Mouse (Mus musculus) left cerebral cortex, adult 9 months (tissue): ENCODE measurements around the gene Cmss1.
A peak's percentile ranks its signal among the peaks of the same experiment; 100 is the strongest.

ENCODE experiments used
- DNase-seq, 2 experiments: peaks; one replicate each; pipeline ENCODE4 v3.0.0; 2022; ENCODE audit warnings: low spot score in 2 of 2

The Cmss1 gene

DNA sequence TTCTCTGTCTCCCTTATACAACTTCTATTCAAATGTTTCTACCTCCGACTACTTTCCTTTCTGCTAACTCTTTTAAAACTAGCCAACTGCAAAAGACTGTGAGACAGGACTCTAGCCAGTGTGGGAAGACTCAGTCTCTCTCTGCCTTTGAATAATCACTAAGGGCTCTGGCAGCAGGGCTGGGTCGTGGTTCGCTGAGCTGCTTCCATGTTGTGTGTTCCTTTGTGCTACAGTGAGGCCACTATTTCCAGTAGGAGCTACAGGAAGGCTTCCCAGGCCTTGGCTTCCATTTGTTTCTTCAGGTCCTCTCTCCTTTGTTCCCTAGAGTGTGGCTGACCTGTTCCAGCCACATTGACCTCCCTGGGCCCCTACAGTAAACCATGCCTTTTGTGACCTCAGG, 260.4 kb downstream of the Cmss1 start:
- DNase-seq: no peak

DNA sequence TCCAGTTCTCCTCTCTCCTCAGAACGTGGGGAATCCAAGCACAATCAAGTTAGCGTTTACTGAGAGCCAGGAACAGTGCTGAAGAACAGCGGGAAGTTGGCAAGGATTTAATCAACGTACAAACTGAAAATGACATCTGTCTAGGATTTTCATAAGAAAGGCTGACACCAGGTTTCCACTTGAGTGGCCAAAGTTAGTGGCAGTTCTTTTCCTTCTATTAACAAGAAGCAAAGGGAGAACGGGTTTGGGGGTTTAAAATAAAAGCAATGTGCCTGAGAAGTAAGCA, 266.1 kb downstream of the Cmss1 start:
- DNase-seq: no peak

DNA sequence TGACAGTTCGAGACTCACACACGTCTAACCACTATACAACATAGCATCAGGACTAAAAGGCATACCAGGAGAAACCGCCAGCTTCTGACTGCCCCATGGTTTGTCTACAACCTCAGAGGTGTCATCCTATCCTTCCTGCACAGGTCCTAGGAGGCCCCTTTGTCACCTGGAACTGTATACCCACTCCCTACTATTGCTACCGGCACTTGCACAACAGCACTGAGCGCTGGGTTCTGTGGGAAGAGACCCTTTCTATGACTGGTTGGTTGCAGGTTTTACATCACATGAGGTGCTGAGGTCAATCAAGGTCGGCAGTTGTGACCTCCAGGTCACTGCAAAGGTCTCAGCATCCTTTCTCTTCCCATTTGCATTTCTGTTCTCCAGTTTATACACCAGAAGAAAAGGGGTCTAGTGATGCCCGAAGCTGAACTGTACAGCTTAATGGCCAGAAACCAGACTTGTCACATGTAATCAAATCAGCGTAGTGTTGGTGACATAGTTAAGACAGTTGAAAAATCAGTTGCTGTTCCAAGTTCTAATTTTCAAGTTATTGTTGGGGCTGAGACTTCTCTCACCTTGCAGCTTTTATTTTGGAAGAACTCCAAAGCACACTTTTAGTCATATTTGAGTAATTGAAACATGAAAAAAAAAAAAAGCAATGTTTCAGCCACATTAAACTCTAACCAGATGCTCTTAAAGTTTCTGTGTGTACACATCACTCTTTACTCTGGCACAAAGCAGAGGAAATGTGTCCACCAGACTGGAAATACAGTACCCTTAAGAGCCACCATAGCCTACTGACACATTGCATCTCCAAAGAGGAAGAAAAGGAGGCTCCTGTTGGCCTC, 266.7 kb downstream of the Cmss1 start:
- no peak for DNase-seq

DNA sequence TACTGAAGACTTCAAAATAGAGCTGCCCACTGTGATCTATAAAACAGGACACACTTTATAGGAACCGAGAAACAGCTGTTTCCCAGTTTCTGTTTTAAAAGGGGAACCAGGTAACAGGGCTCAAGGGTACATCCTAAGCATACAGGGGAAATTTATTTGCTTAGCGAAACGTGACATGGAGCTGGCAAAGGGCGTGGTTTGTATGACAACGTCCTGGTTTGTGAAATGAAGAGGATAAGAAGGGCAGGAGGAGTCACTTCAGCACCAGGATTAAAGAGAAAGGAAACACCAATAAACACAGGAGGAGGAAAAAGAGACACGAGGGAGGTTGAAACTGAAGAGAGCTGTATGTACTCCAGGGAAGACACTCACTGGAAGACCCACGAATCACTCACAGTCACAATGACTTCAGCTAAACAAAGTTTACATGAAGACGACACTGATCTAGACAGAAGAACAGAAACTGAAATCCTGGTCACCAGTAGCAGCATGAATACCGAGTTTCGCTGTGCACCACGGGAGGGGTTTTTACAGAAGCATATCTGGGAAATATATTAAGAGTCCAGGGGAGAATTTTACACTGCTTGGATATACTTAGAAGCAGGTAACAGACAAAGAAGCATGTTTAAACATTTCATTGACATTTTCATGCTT, 269.8 kb downstream of the Cmss1 start:
- no peak for DNase-seq

DNA sequence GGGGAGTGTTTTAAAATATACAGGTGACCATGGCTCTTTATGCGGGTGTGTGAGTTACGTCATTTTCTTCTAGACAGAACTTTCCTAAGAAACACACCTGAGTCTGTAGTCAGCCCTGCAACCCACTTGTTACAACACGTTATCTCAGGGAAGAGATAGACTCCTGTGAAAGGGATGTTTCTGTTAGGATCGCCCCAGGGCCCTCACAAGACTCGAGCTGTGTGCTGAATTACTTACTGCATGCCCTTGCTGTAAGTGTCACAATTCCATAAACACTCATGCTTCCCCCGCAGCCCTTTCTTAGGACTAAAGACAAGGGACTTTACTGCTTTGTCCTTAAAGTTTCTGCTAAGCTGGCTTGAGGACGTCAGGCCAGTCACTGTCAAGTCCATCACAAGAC, 274.4 kb downstream of the Cmss1 start:
- no peak for DNase-seq

DNA sequence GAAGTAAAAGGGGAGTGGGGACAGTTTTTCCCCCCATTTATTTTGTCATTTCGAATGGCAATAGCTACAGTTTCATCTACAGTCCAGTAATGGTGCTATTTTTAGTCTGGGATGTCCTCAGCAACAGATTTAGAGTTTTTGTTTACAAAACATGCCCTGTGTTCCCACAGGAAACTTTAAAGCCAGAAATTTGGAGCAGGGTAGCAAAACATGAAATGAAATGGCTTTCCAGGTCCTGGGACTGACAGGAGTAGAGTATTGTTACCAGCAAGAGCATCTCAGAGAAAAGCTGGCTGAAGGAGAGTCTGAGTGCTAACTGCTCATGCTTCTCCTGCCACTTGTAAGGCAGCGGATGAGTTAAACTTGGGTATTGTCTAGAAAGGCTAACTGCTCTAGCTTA, 276.6 kb downstream of the Cmss1 start:
- DNase-seq: no peak

DNA sequence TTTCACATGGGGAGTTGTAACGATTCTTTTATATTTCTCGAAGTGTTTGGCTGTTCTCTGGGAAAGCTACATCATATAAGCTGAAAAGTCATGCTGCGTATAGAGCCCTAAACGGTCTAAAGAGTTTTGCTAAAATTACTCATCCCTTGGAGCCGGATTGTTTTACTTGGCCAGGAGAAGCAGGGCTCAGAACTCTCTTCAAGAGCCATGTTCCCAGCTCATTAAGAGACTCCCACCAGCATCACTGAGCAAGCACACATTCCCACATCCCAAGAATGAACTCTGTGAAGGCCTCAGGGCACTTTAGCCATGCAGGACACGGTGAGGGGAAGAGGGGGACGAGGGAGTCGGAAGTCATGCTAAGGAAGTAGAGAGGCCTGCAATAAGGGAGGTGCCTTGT, 277.6 kb downstream of the Cmss1 start:
- no peak for DNase-seq

DNA sequence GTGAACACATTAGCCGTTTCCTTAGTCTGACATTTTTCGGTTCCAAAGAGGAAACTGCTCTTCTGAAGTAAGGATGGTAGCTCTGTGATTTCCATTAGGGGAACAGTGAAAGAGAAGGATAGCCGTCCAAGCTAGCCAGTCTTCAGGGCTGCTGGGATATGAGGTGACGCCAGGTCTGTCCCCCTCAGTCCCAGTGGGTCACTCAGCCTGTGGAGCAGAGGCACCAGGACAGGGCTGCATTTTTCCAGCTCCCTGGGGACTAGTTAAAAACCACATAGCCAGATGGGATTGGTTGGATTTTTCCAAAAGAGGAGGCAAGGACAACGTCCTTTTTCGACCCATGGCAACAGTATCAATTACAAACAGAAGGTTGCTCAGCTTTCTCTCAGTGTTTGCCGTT, 279.7 kb downstream of the Cmss1 start:
- DNase-seq: no peak

DNA sequence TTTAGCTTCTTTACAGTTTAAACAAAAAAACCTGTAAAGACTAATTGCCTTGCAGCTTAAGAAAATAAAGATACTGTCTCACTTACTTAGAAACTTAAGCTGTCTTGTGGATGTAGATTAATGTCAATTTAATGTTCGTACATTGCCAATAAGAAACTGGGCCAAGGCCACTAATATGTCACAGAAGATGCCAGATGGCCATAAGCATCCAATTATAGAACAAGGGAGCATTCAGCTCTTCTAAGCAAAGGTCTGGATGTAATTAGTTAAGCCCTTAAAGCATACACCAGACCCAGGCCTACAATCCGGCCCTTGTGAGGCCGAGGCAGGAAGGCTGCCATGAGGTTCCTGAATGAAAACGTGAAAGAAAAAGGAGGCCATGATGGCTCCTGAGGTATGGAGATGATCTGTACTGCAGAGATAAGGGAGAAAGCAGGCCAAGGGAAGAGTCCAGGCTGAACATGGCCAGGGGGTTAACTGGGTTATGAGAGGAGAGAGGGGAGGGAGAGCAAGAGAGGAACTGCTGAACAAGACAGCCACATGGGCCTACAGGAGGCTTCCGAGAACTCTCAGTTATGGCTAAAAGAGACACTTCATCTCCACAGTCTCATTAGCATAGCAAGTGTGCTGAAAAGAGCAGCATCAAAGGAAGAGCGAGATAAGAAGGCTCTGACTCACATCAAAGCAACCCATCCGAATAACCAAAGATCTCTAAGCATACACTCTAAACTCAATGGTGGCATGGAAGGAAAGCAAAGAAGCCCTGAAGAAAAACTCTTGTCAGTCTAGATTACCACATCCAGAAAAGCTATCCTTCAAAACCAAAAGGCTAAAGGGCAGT, 287.2 kb downstream of the Cmss1 start:
- DNase-seq: no peak

DNA sequence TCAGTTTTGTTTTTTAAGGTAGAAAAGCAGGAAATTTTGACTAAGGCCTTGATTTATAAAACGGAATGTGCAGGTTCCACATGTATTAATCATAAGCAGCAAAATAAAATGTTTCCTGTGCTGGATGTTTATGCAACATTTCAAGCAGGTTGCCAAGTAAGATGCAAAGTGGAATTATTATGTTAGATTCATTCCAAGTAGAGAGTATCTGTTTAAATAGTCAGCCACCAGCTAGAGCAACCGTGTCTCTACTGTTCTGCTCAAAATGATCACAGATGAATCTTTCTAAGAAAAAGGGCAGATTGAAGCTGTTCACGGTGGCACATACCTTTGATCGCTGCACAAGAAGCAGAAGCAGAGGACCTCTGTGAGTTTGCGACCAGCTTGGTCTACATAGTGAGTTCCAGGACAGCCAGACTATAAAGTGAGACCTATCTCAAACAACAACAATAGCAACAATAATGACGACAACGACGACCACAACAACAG, 288.0 kb downstream of the Cmss1 start:
- no peak for DNase-seq

DNA sequence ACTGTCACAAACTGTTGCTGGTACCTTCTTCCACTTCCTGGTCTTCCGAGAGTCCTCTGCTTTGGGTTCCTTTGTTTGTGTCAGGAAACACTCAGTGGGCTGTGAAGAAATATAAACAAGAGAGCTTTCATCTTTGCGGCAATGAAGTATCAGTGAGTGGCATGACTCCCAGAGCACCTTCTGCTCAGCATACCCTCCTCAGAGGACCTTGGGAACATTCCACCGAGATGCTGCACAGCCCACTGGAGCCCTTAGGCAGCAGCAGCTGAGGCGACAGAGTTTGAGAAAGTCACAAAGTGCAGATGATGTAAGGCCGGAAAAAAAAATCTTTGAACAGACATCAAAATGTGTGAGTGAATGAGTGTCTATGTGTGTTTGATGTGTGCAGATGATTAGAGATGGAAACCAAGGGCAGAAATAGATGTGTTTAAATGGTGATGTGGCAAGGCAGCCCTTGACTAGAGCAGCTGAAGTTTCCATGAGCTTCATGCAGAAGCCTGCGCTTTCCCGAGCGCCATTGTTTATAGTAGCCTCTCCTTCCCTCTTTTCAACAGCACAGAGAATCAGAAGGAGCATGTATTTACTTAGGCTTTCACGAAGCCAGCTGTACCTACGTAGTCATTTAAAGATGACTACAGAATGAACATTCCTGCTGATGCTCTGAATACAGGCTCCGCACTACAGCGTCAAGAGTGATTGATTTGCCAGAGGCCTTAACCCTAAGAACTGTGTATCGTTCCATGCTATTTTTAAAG, 288.6 kb downstream of the Cmss1 start:
- no peak for DNase-seq

DNA sequence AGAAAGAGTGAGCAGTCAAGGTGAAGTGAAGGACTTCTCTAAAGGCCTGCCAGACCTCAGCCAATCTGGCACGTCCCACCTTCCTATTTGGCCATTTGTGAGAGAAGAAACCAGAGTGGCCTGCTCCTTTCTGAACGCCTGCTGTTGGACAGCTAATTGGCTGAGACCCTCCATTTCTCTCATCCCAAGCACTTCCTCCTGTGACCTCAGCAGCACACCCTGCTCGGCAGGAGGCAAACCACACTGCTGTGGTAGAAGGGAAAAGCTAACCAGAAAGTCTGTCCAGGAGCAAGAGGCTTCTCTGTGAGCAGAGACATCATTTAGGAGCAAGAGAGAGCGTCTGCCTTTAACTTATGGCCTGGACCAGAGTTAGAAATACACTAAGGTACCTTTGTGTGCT, 289.5 kb downstream of the Cmss1 start:
- no peak for DNase-seq

DNA sequence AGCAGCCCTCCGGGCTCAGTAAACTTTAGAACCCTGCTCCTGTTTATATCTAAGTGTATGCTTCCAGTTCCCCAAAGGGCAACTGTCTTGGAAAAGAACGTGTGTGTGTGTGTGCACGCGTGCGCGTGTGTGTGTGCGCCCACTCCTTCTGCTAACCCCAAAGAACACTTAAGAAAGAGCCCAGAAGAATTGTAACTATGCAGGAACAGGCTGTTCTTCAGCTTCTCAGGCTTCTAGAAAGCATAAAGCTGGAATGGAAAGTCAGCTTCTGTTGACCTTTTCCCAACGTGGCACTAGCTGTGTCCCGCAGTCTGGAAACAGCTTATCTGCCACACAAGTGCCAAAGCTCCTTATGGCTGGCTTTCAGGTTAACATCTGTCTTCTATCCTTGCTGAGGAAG, 291.6 kb downstream of the Cmss1 start:
- no peak for DNase-seq

DNA sequence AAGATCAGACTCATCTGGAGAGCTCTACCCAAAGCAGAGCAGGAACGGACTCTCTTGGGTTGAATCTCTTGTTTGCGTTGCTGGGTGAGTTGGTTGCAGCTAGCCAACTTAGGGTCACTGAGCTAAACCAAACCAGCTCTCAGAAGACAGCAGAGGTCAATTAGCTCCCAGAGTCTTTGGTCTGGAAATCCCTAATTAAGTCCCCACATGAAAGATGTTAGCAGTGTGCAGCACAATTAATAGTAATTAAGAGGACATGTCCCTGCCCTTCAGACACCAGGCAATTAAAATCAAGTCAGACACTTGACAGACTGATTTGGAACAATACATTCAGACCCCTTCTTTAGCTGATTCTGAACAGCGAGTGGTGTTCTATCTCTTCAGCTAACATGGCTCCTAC, 292.4 kb downstream of the Cmss1 start:
- DNase-seq: no peak

DNA sequence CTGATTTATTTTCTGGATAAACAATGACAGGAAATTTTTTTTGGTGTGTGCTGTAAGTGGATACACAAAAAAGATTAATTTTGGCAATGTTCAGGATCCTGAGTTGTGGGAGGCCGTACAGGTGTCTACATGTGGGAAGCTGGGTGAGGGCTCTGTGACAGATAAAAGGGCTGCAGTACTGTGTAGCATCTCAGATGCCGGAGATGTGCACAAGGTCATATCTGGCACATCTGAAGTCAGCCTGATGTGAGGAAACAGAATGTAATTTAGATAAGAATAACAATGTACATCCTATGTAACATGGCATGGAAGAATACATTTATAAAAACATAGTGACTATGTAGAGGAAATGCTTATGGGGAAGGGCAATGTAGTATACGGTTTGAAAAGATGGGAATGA, 293.2 kb downstream of the Cmss1 start:
- DNase-seq: no peak

DNA sequence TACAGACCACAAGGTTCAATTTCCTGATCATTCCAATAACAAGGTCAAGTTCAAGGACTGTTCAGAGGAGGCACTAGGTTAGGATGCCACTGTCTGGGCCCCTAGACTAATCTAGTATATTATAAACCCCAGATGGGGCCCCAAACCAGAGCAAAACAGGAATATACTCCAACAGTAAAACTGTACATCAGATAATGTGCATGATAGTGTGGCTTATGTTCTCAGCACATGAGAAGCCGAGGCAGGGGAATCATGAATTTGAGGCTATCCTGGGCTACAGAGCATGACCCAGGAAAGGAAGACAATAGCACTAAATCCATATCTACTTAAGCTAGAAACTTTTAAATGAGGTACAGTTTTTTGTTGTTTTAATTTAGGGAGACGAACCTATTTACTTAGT, 294.5 kb downstream of the Cmss1 start:
- DNase-seq: no peak

DNA sequence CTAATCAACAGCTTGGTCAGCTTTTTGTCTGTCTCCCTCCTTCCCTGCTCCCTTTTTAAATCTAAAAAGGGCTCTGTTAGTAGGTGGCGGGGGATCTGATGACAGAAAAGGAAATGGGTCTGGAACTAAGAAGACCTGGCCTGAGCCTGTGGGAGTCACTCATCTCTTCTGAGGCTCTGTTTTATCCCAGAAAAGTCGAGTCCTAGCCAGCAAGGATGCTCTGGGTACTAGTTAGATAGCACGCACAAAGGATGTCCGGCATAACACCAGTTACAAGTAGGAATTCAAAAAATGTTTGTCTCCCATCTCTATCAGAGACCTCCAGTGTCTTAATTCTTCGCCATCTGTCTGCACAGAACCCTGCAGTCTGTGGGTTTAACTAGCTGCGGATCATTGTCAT, 301.2 kb downstream of the Cmss1 start:
- no peak for DNase-seq

DNA sequence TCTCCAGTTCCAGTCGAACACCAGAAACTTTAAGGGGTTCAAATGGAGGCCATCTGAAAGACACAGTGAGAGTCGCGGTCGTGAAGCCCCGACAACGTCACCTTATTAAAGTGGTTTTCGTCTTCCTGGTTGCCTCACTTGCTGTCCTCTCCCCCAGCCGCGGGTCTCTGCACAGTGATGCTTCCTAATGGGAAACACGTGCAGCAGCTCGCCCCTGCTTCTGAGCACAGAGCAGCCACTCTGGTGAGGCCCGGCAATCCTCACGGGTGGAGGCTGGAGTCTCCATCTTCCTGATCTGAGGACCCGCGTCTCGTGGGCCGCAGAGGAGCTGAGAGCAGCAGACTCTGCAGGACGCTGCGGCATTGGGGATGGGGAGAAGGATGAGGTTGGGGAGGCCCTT, 302.9 kb downstream of the Cmss1 start:
- no peak for DNase-seq

DNA sequence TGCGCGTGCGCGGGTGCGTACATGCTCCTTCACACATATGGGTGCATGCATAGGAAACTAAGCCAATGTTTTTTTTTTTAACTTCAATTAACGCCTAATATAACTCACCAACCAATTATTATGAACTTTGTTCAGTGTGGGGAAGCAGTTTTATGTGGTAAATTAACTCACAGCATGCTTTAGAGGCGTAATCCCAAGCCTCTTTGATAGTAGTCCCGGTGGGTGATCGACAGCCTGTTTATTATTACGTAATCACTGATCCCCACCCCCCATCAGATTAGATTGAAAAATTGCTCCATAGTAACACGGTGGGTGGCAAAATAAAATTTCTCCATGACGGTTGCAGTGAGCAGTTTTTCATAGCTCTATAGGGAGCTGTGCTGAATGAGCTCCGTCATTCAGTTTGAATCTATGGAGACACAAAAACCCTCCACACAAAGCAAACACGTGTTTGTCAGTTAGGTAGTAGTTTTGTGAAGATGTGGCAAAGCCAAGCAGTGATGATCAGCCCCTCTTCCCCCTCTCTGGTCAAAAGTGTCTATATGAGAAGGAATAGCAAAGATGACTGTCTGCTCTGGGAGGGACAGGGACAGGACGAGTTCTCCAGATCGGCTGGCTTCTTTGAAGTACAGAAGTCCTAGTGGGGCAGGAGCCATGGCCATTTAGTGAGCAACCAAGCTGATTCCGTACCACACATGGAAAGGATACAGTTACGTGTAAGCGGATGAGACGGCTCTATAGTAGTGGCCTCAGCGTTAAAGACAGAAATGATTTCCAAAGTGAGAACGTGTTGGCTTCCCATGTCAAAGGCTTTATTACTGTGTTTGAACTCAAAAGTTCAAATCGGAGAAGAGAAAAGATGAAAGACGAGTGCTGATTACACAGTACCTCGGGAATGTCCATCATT, 303.6 kb downstream of the Cmss1 start:
- no peak for DNase-seq

DNA sequence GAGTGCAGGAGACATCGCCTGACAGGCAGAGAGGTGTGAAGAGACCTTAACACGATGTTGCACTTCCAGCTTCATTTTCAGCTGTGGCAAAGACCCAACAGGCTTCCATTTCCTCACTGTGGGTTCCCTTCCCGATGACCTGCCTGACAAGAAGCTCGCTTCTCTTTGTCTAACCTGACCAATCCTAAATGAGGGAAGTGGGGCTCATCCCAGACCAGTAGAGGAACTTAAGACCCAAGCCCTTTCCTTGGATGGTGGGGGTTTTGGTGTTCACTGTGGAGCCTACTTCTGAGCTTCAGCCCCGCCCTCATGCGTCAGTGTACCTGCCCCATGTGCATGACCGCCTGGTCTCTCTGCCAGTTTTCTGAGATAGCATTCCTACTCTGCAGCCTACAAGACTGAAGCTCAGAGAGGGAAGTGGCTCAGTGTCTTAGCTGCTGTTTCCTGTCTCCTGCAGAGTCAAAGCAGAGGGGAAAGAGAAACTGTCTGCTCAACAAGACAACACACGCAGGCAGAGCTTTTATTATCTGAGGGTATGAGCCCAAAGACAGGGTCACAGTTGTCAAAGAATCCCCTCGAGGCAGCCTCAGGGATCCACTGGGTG, 305.1 kb downstream of the Cmss1 start:
- peak in 1 of 2 experiments; percentile 7 for DNase-seq
